Mouse (Mus musculus) lung, postnatal 10 days (tissue): ENCODE data around the gene Yif1a.

Source experiments
- DNase-seq: peaks from one replicate; pipeline ENCODE4 v3.0.0; 2021

Gene Yif1a

DNA sequence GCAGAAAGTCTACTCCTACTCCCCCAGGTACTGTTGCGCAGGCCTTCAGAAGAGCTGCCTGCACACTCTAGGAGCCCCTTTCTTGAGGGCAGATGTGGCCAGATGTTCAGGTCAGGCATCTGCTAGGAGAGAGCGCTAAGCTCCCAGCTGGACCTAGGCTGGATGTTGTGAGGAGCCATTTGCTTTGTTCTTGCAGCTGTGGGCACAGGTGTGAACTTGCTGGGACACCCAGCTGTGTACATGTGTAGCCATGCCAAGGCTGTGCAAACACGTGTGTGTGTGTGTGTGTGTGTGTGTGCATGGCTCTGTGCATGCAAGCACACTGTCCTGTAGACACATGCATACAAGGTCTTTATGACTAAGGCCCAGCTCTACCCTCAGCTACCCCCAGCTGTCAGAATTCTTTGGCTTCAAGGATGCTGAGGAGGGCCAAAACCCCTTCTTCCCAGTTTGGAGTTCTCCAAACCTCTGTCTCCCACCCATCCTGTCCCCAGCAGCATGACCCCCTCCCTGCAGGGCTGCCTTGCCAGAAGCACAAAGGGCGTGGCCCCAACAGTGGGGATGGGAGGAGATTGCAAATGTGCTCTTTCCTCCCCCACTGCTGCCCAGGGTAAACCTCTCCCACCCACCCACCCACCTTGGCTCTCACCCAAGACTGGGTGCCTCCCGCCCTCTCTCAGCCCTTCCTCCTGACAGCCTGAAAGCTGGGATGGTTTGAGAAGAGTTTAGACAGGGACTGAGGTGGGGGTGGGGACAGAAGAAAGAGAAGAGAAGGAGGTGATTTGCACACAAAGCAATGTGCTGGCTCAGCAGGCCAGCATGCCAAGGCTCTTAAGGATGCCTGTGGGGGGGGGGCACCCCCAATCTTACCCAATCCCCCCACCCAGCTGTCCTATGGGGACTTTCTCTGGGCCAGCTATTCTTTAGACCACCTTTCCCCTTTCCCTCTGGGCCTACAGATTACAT is 27.7 kb upstream of the Yif1a start:
- peak; percentile 91 for DNase-seq

DNA sequence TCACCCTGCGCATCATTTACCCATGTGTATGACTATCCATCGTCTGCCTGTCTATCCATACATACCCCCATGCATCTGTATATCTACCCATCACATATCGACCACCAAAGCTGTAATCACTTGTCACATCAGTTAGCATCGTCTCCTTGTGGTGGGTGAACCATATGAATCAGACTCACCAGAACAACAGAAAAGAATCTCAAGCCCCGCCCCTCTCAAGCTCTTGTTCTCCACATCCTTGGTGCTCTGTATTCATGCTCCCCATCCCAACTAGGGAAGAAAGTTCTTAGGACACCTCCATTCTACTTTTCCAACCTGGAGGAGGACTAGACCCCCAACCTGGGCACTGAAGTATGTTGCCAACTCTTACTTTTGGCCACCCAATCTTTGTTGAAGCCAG is 26.3 kb upstream of the Yif1a start:
- no peak for DNase-seq

DNA sequence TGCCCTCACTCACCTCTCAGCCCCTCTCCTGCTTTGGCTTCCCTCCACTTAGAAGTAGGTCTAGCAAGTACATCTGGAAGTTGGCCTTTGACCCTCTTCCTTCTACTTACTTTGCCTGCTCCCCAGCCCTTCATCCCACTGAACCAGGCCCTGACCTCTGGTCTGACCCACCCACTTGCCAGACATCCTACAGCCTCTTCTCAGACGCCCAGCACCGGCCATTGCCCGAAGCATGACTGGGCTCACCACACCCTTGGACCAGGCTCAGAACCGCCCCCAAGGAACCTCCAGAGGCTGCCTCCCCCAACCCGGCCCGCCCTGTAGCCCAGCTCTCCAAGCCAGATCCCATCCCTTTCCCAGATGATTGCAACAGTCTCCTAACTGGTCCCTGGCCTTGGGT is 25.9 kb upstream of the Yif1a start:
- peak; percentile 50 for DNase-seq

DNA sequence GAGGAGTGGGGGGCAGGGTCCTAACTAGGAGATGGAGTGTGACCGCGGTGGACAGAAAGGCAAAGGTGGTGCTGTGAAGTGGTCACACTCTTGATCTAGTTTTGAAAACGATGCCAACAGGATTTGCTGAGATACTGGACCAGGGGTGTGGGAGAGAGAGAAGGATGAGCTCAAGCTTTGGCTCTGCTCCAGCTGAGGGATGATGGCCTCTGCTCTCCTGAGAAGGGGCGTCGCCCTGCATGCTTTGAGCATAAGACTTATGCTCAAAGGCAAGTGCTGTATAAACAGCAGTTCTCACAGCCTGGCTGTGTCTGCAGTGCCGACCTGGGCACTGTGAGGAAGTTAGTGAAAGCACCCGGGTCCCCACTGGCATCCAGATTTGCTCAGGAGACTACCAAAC is 23.2 kb upstream of the Yif1a start:
- DNase-seq, result peak; percentile 50

DNA sequence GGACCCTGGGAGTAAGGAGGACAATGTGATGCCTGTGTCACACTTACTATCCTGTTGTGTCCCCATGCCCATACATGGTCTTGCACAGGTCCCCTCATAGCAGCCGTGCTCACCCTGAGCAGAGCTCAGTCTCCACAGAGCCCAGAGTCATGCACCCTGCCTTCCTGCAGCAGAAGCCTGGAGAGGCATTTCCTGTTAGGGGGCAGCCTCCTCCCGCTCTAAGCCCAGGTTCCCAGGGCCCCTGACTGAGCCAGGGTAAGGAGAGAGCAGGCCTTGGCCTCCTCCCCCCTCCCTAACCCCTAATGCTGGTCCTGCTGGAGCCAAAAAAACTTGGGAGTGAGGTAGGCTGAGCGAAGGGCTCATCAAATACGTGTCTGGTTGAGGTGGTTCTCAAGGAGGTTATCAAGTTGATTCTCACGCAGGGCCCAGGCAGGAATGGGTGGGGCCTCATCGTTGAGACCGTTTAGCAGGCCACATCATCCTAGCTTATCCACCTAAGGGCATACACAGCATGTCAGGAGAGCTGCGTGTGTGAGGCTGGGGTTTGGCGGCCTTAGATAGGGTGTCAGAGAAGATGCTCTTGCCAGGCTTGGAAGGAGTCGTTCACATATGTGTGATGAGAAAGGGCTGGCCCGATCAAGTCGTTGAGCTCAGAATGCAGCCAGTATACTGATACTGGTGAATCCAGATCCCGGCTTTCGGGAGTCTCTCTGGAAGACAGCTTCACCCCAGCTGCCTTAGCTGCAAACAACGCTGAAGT is 21.1 kb upstream of the Yif1a start:
- DNase-seq, result peak; percentile 49

DNA sequence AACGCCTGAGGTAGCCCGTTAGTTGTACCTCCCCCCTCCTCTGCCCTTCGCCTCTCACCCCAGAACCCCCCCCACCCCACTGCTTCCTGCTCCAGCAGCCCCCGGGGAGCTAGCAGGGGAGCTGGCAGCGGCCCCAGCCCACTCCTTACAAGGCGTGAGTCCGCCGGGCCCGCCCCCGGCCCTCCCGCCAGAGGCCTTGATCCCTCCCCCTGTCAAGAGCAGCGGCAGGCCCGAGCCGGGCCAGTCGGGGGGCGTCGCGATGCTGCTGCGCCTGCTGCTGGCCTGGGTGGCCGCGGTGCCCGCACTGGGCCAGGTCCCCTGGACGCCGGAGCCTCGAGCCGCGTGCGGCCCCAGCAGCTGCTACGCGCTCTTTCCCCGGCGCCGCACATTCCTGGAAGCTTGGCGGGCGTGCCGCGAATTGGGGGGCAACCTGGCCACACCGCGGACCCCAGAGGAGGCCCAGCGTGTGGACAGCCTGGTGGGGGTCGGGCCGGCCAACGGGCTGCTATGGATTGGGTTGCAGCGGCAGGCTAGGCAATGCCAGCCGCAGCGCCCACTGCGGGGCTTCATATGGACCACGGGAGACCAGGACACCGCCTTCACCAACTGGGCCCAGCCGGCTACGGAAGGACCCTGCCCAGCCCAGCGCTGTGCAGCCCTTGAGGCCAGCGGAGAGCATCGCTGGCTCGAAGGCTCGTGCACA is 20.3 kb upstream of the Yif1a start, which contains the start of gene Cd248:
Gene Cd248 (plus strand): TSS at position 212 of the 703 bp plus-strand sequence.
- peak; percentile 88 for DNase-seq

DNA sequence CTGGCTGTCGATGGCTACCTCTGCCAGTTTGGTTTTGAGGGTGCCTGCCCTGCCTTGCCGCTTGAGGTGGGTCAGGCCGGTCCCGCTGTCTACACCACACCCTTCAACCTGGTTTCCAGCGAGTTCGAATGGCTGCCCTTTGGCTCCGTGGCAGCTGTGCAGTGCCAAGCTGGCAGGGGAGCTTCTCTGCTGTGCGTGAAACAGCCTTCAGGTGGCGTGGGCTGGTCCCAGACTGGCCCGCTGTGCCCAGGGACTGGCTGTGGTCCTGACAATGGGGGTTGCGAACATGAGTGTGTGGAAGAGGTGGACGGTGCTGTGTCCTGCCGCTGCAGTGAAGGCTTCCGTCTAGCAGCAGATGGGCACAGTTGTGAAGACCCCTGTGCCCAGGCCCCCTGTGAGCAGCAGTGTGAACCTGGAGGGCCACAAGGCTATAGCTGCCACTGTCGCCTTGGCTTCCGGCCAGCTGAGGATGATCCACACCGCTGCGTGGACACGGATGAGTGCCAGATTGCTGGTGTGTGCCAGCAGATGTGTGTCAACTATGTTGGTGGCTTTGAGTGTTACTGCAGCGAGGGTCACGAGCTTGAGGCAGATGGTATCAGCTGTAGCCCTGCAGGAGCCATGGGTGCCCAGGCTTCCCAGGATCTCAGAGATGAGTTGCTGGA is 19.6 kb upstream of the Yif1a start:
- no peak for DNase-seq

DNA sequence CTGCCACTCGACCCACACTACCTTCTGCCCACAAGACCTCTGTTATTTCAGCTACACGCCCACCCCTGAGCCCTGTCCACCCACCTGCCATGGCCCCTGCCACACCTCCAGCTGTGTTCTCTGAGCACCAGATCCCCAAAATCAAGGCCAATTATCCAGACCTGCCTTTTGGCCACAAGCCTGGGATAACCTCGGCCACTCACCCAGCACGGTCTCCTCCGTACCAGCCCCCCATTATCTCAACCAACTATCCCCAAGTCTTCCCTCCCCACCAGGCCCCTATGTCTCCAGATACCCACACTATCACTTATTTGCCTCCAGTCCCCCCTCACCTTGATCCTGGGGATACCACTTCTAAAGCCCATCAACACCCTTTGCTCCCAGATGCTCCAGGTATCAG is 18.9 kb upstream of the Yif1a start:
- no peak for DNase-seq

DNA sequence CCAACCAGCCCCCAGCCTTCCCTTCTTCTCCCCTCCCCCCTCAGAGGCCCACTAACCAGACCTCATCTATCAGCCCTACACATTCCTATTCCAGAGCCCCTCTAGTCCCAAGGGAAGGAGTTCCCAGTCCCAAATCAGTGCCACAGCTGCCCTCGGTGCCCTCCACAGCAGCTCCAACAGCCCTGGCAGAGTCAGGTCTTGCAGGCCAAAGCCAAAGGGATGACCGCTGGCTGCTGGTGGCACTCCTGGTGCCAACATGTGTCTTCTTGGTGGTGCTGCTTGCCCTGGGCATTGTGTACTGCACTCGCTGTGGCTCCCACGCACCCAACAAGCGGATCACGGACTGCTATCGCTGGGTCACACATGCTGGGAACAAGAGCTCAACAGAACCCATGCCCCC is 18.4 kb upstream of the Yif1a start:
- no peak for DNase-seq

DNA sequence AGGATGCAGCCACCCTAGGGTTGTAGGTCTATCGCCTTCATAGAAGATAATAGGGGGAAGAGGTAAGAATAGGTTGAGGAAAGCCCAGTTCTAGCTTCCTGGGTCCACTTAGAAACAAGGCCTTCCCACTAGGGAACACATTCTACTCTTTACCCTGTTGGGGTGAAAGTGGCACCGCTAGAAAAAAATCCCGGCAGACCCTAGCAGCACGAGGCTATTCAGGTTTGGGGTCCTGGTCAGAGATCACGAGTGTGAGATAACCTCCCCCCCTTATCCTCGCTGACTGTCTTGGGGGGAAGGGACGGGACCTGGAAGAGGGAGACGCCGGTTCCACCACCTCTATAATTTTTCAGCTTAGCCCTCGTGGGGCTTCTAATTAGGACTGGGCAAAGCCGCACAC is 17.3 kb upstream of the Yif1a start:
- no peak for DNase-seq

DNA sequence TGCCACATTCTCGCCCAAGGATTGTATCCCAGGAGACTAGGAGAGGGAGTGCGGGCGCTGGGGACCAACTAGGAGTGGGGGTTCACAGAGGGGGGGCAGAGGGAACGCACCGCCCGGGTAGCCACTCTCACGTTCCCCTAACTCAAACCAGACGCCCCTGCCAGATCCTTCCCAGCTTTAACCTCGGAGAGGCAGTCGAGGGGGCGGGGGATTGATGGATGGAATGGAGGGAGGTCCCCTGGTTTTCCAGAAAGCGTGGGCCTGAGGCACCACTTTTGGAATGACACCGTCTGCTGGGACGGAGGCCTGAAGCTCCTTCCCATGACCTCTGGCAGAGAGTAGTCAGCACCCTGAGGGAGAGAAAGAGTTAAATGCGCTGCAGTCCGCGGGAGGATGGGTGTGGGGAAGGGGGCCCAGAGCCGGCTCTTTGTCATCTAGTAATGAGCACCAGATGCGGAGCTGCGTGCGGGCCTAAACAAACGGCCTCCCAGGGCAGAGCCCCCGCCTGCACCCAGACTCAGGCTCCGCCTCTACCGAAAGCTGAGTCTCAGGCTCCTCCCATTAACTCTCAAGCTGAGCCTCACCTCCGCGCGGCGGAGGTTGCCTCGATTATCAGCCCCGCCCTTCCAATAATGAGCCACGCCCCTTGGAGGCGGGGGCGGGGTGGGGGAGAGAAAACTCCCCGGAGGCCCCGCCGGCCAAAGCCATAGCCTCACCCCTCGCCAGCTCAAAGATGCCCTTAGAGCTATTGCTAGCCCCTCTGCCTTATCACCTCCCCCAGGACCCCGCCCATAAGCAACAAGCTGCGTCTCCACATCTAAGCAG is 16.6 kb upstream of the Yif1a start:
- peak; percentile 93 for DNase-seq

DNA sequence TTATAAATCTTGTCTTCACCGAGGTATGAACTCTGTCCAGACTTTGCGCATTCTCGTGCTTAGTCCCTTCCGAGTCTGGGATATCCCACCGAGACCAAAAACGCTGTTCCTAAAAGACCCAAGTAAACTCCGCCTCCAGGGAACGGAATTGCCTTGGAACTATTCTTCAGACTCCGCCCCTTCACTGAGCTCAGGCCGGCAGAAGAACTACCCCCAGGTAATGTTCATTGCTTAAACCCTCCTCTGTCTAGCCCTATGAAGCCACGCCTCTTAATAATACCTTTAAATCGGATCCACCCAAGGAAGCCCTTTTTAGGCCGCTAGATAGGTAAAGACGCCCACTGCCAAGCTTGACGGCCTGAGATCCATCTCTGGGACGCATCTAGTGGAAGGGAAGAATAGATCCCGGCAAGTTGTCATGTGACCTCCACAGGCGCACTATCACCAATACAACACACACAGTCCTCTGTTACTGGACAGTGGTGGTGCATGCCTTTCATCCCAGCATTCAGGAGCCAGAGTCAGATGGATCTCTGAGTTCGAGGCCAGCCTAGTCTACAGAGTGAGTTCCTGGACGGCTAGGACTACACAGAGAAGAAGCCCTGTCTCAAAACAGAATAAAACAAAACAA is 15.8 kb upstream of the Yif1a start:
- peak; percentile 67 for DNase-seq

DNA sequence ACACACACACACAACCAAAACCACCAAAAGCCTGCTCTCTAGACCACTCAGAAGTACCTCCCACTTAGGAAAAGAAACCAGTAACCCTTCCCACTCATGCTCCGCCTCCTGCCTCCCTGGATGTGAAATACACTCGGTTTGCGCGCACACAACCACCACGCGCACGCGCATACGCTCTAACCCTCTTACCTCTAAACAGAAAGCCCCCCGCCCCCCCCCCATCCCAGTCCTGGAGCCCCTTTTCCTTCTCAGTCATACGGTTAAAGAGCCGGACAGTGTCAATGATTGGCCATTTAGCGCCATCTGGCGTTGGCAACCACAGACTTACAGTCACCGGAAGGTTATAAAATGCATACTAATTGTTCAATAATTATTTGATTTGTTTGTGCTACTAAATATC is 15.3 kb upstream of the Yif1a start:
- DNase-seq, result peak; percentile 72

DNA sequence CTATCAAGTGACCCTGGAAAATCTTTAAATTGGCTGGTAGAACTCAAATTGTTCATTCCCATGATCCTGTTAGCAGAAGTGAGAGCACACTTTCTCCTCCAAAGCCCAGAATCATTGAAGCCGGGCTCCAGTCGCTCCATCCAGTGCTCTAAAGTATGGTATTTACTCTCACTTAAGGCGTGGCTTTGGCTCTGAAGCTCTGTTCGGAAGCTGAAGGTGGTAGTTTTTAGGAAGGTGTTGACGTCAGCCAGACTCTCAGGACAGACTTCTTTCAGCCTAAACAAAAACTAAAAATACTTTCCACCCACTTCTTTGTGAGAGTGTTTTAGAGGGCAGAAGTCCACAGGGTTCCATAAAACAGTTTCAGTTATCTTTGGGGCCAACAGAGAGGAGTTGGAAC is 14.8 kb upstream of the Yif1a start:
- no peak for DNase-seq

DNA sequence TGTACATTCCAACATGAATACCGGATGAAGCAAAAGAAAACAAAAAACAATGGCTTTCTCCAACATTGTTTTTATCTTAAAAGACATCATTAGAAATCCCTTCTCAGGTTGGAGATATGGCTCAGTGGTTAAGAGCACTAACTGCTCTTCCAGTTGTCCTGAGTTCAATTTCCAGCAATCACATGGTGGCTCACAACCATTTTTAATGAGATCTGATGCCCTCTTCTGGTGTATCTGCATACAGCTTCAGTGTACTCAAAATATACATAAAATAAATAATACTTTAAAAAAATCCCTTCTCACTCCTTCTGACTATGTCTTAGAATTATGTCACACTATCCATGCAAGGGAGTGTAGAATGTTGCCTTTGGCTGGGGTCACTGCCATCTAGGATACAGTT is 9.1 kb upstream of the Yif1a start:
- no peak for DNase-seq

DNA sequence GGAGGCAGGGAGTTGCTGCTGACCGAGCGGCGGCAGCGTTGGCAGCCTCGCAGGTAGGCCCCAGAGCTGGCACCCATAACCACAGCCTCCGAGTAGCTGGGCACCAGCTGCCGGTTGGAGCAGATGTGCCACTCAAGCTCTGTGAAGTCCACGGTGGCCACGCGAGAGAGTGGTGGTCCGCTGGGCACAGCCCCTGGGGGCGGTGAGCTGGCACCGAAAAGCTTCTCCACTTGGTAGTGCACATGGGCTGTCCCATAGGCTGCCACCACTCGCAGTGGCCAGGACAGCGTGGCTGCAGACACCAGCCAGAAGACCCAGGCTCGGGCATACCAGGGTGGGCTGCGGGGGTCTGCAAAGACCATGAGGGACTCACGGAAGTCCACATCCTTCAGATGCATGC is 6.3 kb upstream of the Yif1a start:
- DNase-seq, result no peak

DNA sequence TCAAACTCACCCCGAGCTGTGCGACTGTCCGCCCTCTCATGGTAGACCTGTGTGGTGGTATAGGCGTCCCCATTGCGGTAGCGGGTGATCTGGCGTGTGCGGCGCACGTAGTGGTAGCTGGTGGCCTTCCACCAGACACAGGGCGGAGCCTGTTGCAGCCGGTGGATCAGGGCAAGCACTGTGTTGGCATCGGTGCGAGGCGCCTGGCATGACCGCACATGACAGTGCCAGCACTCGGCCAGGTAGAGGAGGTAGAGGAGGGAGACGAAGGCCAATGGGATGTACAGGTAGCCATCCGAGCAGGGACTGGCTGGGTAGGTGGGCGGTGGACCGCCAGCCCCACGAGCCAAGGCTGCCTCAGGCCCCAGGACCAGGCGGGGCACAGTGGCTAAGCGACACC is 5.7 kb upstream of the Yif1a start:
- DNase-seq, result no peak

DNA sequence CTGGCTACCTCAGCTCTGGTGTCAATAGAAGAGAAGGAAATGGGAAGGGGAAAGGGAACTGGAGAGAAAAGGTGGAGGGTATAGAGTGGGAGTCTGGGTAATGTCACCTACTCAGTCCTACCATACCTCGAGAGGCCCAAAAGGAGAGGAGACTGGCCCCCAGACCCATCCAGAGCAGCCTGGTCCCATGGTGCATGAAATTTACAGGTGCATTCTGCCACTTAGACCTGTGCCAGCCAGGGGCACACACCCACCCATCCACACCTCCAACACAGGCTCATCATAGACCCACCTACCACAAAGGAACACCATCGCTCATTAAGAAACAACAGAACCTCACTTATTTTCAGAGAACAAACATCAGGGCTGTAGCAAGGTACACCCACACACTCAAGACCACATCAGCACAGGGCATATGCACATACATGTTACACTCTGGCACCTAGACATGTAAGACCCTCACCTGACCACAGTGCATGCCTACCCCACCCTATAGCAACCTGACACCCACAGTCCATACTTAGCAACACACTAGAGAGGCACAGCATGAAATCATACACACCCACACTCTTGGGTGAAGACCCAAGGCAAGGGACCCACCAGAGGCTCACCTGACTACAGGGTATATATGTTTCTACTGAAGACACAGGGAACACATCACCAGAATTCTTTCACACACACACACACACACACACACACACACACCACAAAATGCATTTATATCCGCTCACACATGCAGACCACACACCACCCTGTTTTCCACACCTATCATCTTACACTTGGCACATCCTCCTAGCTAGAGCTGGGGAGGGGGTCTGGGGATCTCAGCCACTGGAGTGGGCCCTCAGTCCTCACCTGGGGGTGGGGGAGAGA is 4.1 kb upstream of the Yif1a start:
- no peak for DNase-seq

DNA sequence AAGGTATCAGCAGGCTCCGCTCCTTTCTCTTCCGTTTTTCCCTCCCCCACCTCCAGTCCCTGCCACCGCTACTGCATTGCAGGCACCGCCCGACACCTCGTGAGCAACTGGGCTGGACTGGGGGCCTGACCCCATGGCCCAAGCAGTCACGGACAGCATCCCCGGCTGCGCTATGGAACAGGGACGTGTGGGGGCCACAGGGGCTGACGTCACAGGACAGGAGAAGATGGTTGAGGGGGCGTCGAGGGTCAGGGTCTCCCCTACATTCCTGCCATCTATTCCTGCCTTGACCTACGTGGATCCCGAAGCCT is 3.5 kb upstream of the Yif1a start:
- DNase-seq, result no peak

DNA sequence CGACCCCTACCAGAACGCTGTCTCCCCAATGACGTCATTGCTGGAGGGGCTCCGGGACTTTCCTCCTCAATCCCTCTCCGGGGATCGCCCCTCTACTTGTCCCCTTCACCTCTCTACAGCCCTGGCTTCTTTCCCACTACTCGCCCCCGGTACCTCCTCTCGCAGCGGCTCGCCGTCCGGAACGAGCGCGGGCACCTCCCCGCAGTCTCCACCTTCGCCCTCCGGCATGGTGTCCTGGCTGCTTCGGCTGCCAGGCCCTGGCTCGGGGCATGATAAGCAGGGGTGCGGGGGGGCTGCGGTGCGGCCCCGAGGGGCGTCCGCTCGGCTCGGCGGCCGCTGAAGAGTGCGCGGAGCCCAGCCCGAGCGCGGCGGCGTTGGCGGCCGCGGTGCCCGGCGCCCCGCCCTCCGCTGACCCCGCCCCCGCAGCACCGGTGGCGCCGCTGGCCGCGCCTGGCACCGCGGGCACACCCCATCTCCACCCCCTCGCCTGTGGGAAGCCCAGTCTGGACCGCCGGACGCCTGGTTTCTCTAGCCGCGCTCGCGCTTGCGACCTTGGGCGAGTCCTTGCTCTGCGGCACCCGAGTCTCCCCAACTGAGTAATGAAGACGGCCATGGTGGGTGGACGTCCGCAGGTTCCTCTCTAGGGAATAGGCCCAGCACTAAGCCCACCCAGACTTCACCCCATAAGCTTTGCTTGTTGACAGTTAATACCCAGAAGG is 3.0 kb upstream of the Yif1a start, which contains the start of gene Tmem151a:
Gene Tmem151a (minus strand): TSS at position 387 of the 719 bp plus-strand sequence.
- DNase-seq, result no peak
